Mouse (Mus musculus) brain, embryonic 14.5 days (tissue): ENCODE measurements around the gene Sgms1.

Experiments
- CTCF ChIP-seq: fragments of 200-500 bp; IDR thresholded peaks from 2 replicates; pipeline ENCODE4 v1.5.1; 2012; ENCODE audit warnings: inconsistent platforms, mild to moderate bottlenecking, moderate library complexity, borderline replicate concordance; ENCODE audit not compliant: insufficient read depth, insufficient read length; ENCODE audit errors: extremely low read depth
- POLR2A ChIP-seq: fragments of 200-500 bp; IDR thresholded peaks from 2 replicates; pipeline ENCODE4 v1.6.1; 2012; ENCODE audit warnings: mild to moderate bottlenecking, inconsistent platforms, borderline replicate concordance; ENCODE audit not compliant: poor library complexity, insufficient read depth, insufficient read length, severe bottlenecking; ENCODE audit errors: extremely low read depth

DNA sequence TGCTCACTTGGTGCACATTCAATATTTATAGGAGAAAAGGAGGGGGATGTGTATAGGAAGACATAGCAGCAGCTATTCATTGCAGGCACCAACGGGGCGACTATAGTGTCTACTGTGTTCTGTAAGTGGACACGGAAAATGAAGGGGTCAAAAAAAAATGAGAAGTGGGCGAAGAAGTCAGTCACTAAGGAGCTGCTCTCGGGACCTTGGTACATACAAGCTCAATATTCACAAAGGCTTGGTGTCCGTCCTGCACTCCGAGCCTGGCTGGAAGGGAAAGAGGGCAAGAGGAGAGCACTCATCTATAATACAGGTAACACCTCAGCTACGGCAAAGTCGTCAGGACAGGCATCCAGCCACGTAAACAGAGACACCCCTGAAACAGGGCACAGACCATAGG, 14.8 kb downstream of the Sgms1 start:
- no peak for TF ChIP-seq CTCF
- TF ChIP-seq POLR2A = no peak
